Comparison of ENCODE assay signal across 19 mouse cellular contexts in genomic region chr4:125214306-125214705, GRCm38 (mm10).
DNase-seq lines count a peak whose midpoint lies in the region; TF ChIP-seq lines count a peak whose summit lies in the region.
"Had no signal": no experiment of that assay in that cellular context is flagged by ENCODE, and none has a peak within 500 bp of the region (broad histone marks: within the 10 kb centered on the region; RNA-seq: fewer than 3 reads in every experiment).

No protein-coding gene starts in this region.

- DNase-seq in adrenal gland, adult (ENCODE audit: inconsistent age in 2 of 2, low spot score in 1 of 2) = peak; percentile 80 to 88
- DNase-seq in adrenal gland, postnatal 4 days (ENCODE audit: low spot score in 2 of 2) = no peak
- peak; percentile 20 for DNase-seq in ovary, adult 18-20 months (ENCODE audit: low spot score)
- no peak for DNase-seq in ovary, postnatal 14 days (ENCODE audit: low spot score)
- DNase-seq in brain, embryonic 14.5 days (ENCODE audit: low read depth) = peak; percentile 57
- no peak for DNase-seq in kidney, postnatal 4 days
- no peak for DNase-seq in frontal cortex, postnatal 10 days (ENCODE audit: low spot score in 2 of 2)
- DNase-seq: cerebellum, adult 11-12 months; cerebellum, adult 9-11 months; embryo, embryonic 11 days; forebrain, postnatal 0 days; gastrocnemius, postnatal 10 days; kidney, adult 8-10 months; layer of hippocampus, adult 9-11 months; liver; lung, embryonic 14.5 days; lung, postnatal 14 days; right cerebral cortex, postnatal 25 days; thymus, postnatal 14 days had no signal

- no peak for TF ChIP-seq CTCF in brain, embryonic 14.5 days (IDR thresholded peaks at IDR 0.05; ENCODE audit: borderline replicate concordance, extremely low read depth, insufficient read depth, insufficient read length)

- no peak for TF ChIP-seq POLR2A in brain, embryonic 14.5 days (IDR thresholded peaks at IDR 0.05; ENCODE audit: borderline replicate concordance, extremely low read depth, insufficient read depth, insufficient read length, poor library complexity, severe bottlenecking)

Comparison
In these comparisons a context has a peak if more than half of its experiments do, and no peak if none do; other contexts are left out.
1. DNase-seq: peak in adrenal gland, adult (2 of 2), ovary, adult 18-20 months (single experiment) and brain, embryonic 14.5 days (single experiment); none in adrenal gland, postnatal 4 days (0 of 2), ovary, postnatal 14 days (single experiment), kidney, postnatal 4 days (0 of 2) and frontal cortex, postnatal 10 days (0 of 2).